Mouse (Mus musculus) MEL (cell line): ENCODE measurements around the gene Slc22a2. TPM values are rescaled to one million over a fixed set of nuclear protein-coding genes. Genes with fewer than 3 reads are reported as not detected.

Experiments
- DNase-seq: peaks from one replicate; pipeline ENCODE4 v3.0.0; 2011; ENCODE audit warnings: low read depth, low spot score
- H3K27ac ChIP-seq: 2 replicates; pipeline ENCODE4 v1.5.1; 2012; ENCODE audit warnings: low read depth, mild to moderate bottlenecking, control low read depth, low read length, moderate library complexity; ENCODE audit not compliant: control insufficient read depth
- H3K27me3 ChIP-seq, 2 experiments: fragments of 150-350 bp in 1 of 2; sonication (generic) in 1 of 2; 2 replicates each; pipeline ENCODE4 v1.6.1; 2012; ENCODE audit warnings: low read length in 2 of 2, mild to moderate bottlenecking in 2 of 2, improper control_type of control experiment in 1 of 2, moderate library complexity in 1 of 2; ENCODE audit not compliant: insufficient read depth in 2 of 2, control insufficient read depth in 1 of 2
- H3K36me3 ChIP-seq, 2 experiments: 2 replicates each; pipeline ENCODE4 v1.6.1; 2012 to 2014; ENCODE audit warnings: low read length in 2 of 2, improper control_type of control experiment in 1 of 2, inconsistent platforms in 1 of 2, mild to moderate bottlenecking in 1 of 2; ENCODE audit not compliant: insufficient read depth in 2 of 2, control insufficient read depth in 1 of 2
- H3K4me1 ChIP-seq, 2 experiments: fragments of 150-350 bp in 1 of 2; sonication (generic) in 1 of 2; 2 replicates each; pipeline ENCODE4 v1.6.1; 2012; ENCODE audit warnings: low read length in 2 of 2, improper control_type of control experiment in 1 of 2, mild to moderate bottlenecking in 1 of 2; ENCODE audit not compliant: insufficient read depth in 2 of 2, control insufficient read depth in 1 of 2
- H3K4me3 ChIP-seq, 2 experiments: fragments of 150-350 bp in 1 of 2; sonication (generic) in 1 of 2; 2 replicates each; pipeline ENCODE4 v1.5.1; 2012; ENCODE audit warnings: low read depth in 2 of 2, low read length in 2 of 2, mild to moderate bottlenecking in 2 of 2, moderate library complexity in 2 of 2, control low read depth in 1 of 2, improper control_type of control experiment in 1 of 2; ENCODE audit not compliant: control insufficient read depth in 1 of 2, insufficient read depth in 1 of 2
- H3K79me2 ChIP-seq: 2 replicates; pipeline ENCODE4 v1.6.1; 2012; ENCODE audit warnings: mild to moderate bottlenecking, low read length, moderate library complexity; ENCODE audit not compliant: control insufficient read depth, poor library complexity, insufficient read depth
- H3K9ac ChIP-seq: 2 replicates; pipeline ENCODE4 v1.6.1; 2012; ENCODE audit warnings: low read depth, mild to moderate bottlenecking, control low read depth, low read length, moderate library complexity; ENCODE audit not compliant: control insufficient read depth, poor library complexity, severe bottlenecking
- H3K9me3 ChIP-seq: fragments of 150-350 bp; sonication (generic); replicated peaks from 2 replicates; pipeline ENCODE4 v1.6.1; 2012; ENCODE audit warnings: mild to moderate bottlenecking, low read length, improper control_type of control experiment, moderate library complexity; ENCODE audit not compliant: insufficient read depth
- CTCF ChIP-seq, 3 experiments: IDR thresholded peaks in 2 of 3; conservative IDR thresholded peaks in 1 of 3; 2 replicates each; pipeline ENCODE4 v1.5.1; 2011 to 2012; ENCODE audit warnings: low read length in 3 of 3, low read depth in 2 of 3, mild to moderate bottlenecking in 2 of 3, improper control_type of control experiment in 1 of 3, inconsistent platforms in 1 of 3, mixed read lengths in 1 of 3, moderate library complexity in 1 of 3; ENCODE audit not compliant: control insufficient read depth in 1 of 3, insufficient read depth in 1 of 3, poor library complexity in 1 of 3, severe bottlenecking in 1 of 3
- ELF1 ChIP-seq: IDR thresholded peaks from 2 replicates; pipeline ENCODE4 v1.6.1; 2014; ENCODE audit warnings: low read depth, mild to moderate bottlenecking, inconsistent platforms, low read length, improper control_type of control experiment, moderate library complexity
- MAFK ChIP-seq: IDR thresholded peaks from 2 replicates; pipeline ENCODE4 v1.6.1; 2011; ENCODE audit warnings: low read depth, mild to moderate bottlenecking, low read length, improper control_type of control experiment, borderline replicate concordance
- MAX ChIP-seq: IDR thresholded peaks from 2 replicates; pipeline ENCODE4 v1.6.1; 2011; ENCODE audit warnings: low read length, improper control_type of control experiment
- MEF2A ChIP-seq: IDR thresholded peaks from 2 replicates; pipeline ENCODE4 v1.6.1; 2014; ENCODE audit warnings: low read depth, mild to moderate bottlenecking, inconsistent platforms, low read length, improper control_type of control experiment; ENCODE audit not compliant: poor library complexity, insufficient replicate concordance, severe bottlenecking; ENCODE audit errors: extremely low read depth
- MXI1 ChIP-seq: IDR thresholded peaks from 2 replicates; pipeline ENCODE4 v1.6.1; 2011; ENCODE audit warnings: mild to moderate bottlenecking, low read depth, low read length, improper control_type of control experiment
- POLR2A ChIP-seq, 2 experiments: IDR thresholded peaks; 2 replicates each; pipeline ENCODE4 v1.6.1; 2011 to 2012; ENCODE audit warnings: low read length in 2 of 2, mild to moderate bottlenecking in 2 of 2, control low read depth in 1 of 2, improper control_type of control experiment in 1 of 2, low read depth in 1 of 2, moderate library complexity in 1 of 2; ENCODE audit not compliant: control insufficient read depth in 1 of 2, insufficient read depth in 1 of 2, poor library complexity in 1 of 2
- POLR2AphosphoS5 ChIP-seq: IDR thresholded peaks from 2 replicates; pipeline ENCODE4 v1.6.1; 2012; ENCODE audit warnings: low read depth, borderline replicate concordance, mild to moderate bottlenecking, inconsistent platforms, low read length, moderate library complexity, mixed read lengths
- RAD21 ChIP-seq: IDR thresholded peaks from 2 replicates; pipeline ENCODE4 v1.6.1; 2011; ENCODE audit warnings: mild to moderate bottlenecking, low read depth, low read length, improper control_type of control experiment
- TCF12 ChIP-seq: IDR thresholded peaks from 2 replicates; pipeline ENCODE4 v1.6.1; 2014; ENCODE audit warnings: low read depth, mild to moderate bottlenecking, inconsistent platforms, low read length, improper control_type of control experiment, moderate library complexity
- USF1 ChIP-seq: IDR thresholded peaks from 2 replicates; pipeline ENCODE4 v1.6.1; 2014; ENCODE audit warnings: low read depth, mild to moderate bottlenecking, inconsistent platforms, low read length, improper control_type of control experiment, moderate library complexity
- USF2 ChIP-seq, 2 experiments: IDR thresholded peaks; 2 replicates each; pipeline ENCODE4 v1.6.1; 2011 to 2012; ENCODE audit warnings: improper control_type of control experiment in 2 of 2, low read length in 2 of 2, borderline replicate concordance in 1 of 2, inconsistent platforms in 1 of 2, low read depth in 1 of 2, mild to moderate bottlenecking in 1 of 2; ENCODE audit not compliant: insufficient read depth in 1 of 2
- ZMIZ1 ChIP-seq: IDR thresholded peaks from 2 replicates; pipeline ENCODE4 v1.6.1; 2012; ENCODE audit warnings: low read depth, mild to moderate bottlenecking, inconsistent platforms, low read length, improper control_type of control experiment, moderate library complexity
- ZNF384 ChIP-seq: IDR thresholded peaks from 2 replicates; pipeline ENCODE4 v1.6.1; 2012; ENCODE audit warnings: low read depth, mild to moderate bottlenecking, inconsistent platforms, low read length, improper control_type of control experiment
- polyA plus RNA-seq, 2 experiments: library from polyadenylated mRNA; stranded (reverse) in 1 of 2; unstranded in 1 of 2; fragments of >175 nt in 1 of 2; fragments of >200 nt in 1 of 2; gene quantifications; 2 replicates each; pipeline versions ENCODE4 v1.2.1 to v1.2.4; 2012; ENCODE audit warnings: low replicate concordance in 2 of 2, low read depth in 1 of 2; ENCODE audit not compliant: insufficient read length in 2 of 2, insufficient read depth in 1 of 2, missing spikeins in 1 of 2
- total RNA-seq: library from RNA; depleted of rRNA; stranded (reverse); fragments of 300-350 nt; gene quantifications from 2 replicates; pipeline ENCODE4 v1.2.3, GENCODE M21; 2012

Slc22a2 gene
- total and polyA plus RNA-seq, 3 experiments, result not detected

DNA sequence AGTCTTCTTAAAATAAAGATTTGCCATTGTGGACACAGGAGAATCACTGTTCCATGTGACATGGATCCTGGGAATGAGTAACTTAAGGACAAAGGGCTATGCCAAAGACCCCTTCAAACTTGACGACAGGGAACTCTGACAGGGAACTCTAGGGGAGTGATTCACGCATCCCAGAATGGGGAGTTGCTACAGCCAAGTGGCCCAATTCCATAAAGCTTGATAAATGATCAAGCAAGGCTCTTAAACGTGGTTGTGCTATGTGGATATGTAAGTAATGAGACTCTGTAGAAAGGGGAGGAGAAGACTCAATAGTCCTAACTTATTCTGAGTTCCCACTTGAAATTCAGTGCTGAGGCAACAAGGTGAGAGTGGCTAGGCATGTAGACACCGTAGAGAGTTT is 50.9 kb downstream of the Slc22a2 start:
- Histone ChIP-seq H3K27me3 (peaks cover 0 to 9% of the 10 kb centered on the region in 2 experiments; a peak in 2 of 4 replicates), H3K79me2 (no peaks in the 10 kb centered on the region), H3K36me3 (no peaks in the 10 kb centered on the region), H3K4me3 (no peak overlapping the region), H3K9me3 (no peaks in the 10 kb centered on the region)
- TF ChIP-seq RAD21, result no peak
- no peak for TF ChIP-seq ZNF384
- TF ChIP-seq MAX, result no peak
- TF ChIP-seq ELF1, result no peak
- no peak for TF ChIP-seq USF1
- no peak for TF ChIP-seq MXI1
- no peak for TF ChIP-seq MEF2A
- TF ChIP-seq POLR2A (IDR thresholded peaks at IDR 0.05; ENCODE audit: control insufficient read depth in 1 of 2, insufficient read depth in 1 of 2, low read depth in 1 of 2, low read length in 2 of 2, poor library complexity in 1 of 2), result no peak
- no peak for TF ChIP-seq USF2 (IDR thresholded peaks at IDR 0.05; ENCODE audit: borderline replicate concordance in 1 of 2, insufficient read depth in 1 of 2, low read depth in 1 of 2, low read length in 2 of 2)
- no peak for TF ChIP-seq POLR2AphosphoS5
- no peak for TF ChIP-seq ZMIZ1
- TF ChIP-seq, all 39 proteins: peak for 0
- Histone ChIP-seq H3K9ac (no peak overlapping the region), H3K4me1 (no peaks in the 10 kb centered on the region), H3K27ac (no peak overlapping the region)
- no peak for DNase-seq

DNA sequence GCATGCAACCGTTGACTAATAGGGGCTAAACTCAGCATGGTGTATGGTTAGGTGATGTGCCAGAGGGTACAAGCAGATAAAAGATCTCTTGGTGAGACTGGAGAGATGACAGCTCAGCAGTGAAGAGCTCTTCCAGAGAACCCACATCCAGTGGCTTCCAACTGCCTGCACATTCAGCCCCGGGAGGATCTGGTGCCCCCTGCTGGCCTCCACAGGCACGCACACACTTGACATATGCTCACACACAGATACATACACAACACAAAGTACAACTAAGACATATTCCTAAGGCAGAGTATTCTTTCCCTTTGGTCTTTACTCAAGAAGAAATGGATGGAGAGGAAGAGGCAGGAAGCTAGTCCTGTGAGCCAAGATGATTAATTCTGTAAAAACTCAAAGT is 55.7 kb downstream of the Slc22a2 start:
- Histone ChIP-seq H3K27me3 (peaks cover 0 to 1% of the 10 kb centered on the region in 2 experiments; a peak in 2 of 4 replicates), H3K9me3 (no peaks in the 10 kb centered on the region), H3K4me1 (no peaks in the 10 kb centered on the region), H3K9ac (no peak overlapping the region), H3K27ac (no peak overlapping the region), H3K36me3 (no peaks in the 10 kb centered on the region), H3K79me2 (no peaks in the 10 kb centered on the region), H3K4me3 (no peak overlapping the region)
- peak; percentile 7 for DNase-seq
- TF ChIP-seq TCF12 (no peak), POLR2AphosphoS5 (no peak), USF2 (IDR thresholded peaks at IDR 0.05; ENCODE audit: borderline replicate concordance in 1 of 2, insufficient read depth in 1 of 2, low read depth in 1 of 2, low read length in 2 of 2) (no peak), CTCF (IDR thresholded peaks at IDR 0.05 in 2 of 3, conservative IDR thresholded peaks at IDR 0.05 in 1 of 3; ENCODE audit: control insufficient read depth in 1 of 3, insufficient read depth in 1 of 3, low read depth in 2 of 3, low read length in 3 of 3, poor library complexity in 1 of 3, severe bottlenecking in 1 of 3) (peak; percentile 30 to 53 (median 44); a peak in 5 of 6 replicates), MAFK (no peak)
